Mouse (Mus musculus): ENCODE measurements around the gene Sez6l2. TPM values are rescaled to one million over a fixed set of nuclear protein-coding genes. Genes with fewer than 3 reads are reported as not detected.

Sez6l2 gene
- polyA plus RNA-seq, 2 experiments, result 0.19 TPM; not detected in 1

- Histone ChIP-seq H3K4me1 (replicated peaks; ENCODE audit: control insufficient read depth in 2 of 2, insufficient read depth in 2 of 2, low read length in 1 of 2) (peaks cover 19 to 28% of the 10 kb centered on the region in 2 experiments), H3K4me2 (ENCODE audit: low read depth) (peak overlapping the region; percentile 75), H3K36me3 (replicated peaks; ENCODE audit: control insufficient read depth, insufficient read depth, low read depth) (peaks cover 5% of the 10 kb centered on the region), H3K9ac (replicated peaks) (0 out of 2 replicates have a peak overlapping the region, but pooled peaks have one; percentile 4), H3K9me3 (ENCODE audit: control insufficient read depth, low read length) (no peaks in the 10 kb centered on the region), H3K4me3 (ENCODE audit: insufficient read depth in 1 of 2, low read depth in 2 of 2, low read length in 2 of 2) (no peak overlapping the region), H3K27ac (no peak overlapping the region), H3K27me3 (ENCODE audit: control insufficient read depth, insufficient read depth, low read length) (no peaks in the 10 kb centered on the region)
- DNase-seq (ENCODE audit: low read depth in 3 of 3, low spot score in 3 of 3), result no peak
- 81% methylated on average over 6 of the region's 6 CpGs for WGBS (ENCODE audit: insufficient replicate concordance)
- TF ChIP-seq CTCF (IDR thresholded peaks at IDR 0.05; ENCODE audit: low read depth) (no peak), EP300 (IDR thresholded peaks at IDR 0.05; ENCODE audit: low read depth) (no peak)
- ATAC-seq (ENCODE audit: insufficient read depth), result no peak
Observed at GRCm38 (mm10) chr7:127013385-127013784, 63.0 kb downstream of the Sez6l2 start.

DNA sequence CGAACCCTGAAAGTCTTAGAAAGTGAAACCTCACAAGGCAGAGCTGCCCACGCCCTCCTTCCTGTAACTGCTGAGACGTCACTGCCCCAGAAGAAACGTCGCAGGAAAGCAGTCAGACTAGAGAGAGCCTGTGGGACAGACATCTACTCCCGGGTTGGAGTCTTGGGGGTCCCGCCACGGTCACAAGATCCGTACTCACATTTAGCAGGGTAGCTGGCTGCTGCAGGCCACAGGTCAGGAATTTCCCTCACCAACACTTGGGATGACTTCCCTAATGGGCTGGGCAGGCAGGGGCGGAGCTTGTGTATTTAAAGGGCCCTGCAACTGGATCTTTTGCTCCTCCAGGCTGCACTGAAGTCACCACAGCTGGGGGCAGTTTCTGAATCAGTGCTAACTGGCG is 64.0 kb downstream of the Sez6l2 start, which contains the start of gene Mvp:
Gene Mvp (minus strand): TSS at position 302 of the 400 bp plus-strand sequence.
- ATAC-seq (ENCODE audit: insufficient read depth) (no peak), DNase-seq (ENCODE audit: low read depth in 3 of 3, low spot score in 3 of 3) (peak in 2 of 3 experiments; percentile 37 to 53)
- H3K36me3 ChIP-seq (replicated peaks; ENCODE audit: control insufficient read depth, insufficient read depth, low read depth), result peaks cover 5% of the 10 kb centered on the region
- TF ChIP-seq CTCF (IDR thresholded peaks at IDR 0.05; ENCODE audit: low read depth) (no peak), EP300 (IDR thresholded peaks at IDR 0.05; ENCODE audit: low read depth) (no peak)
- peak within 1 kb of the TSS; percentile 69 to 80 for H3K4me3 ChIP-seq (ENCODE audit: insufficient read depth in 1 of 2, low read depth in 2 of 2, low read length in 2 of 2)
- no peaks in the 10 kb centered on the region for H3K27me3 ChIP-seq (ENCODE audit: control insufficient read depth, insufficient read depth, low read length)
- peak within 1 kb of the TSS; percentile 98 for H3K4me2 ChIP-seq (ENCODE audit: low read depth)
- H3K27ac ChIP-seq, result peak within 1 kb of the TSS; percentile 48
- WGBS (ENCODE audit: insufficient replicate concordance), result 19% methylated on average over 11 of the region's 11 CpGs
- peaks cover 9 to 19% of the 10 kb centered on the region in 2 experiments for H3K4me1 ChIP-seq (replicated peaks; ENCODE audit: control insufficient read depth in 2 of 2, insufficient read depth in 2 of 2, low read length in 1 of 2)
- no peaks in the 10 kb centered on the region for H3K9me3 ChIP-seq (ENCODE audit: control insufficient read depth, low read length)
- H3K9ac ChIP-seq (replicated peaks), result peak within 1 kb of the TSS; percentile 48

DNA sequence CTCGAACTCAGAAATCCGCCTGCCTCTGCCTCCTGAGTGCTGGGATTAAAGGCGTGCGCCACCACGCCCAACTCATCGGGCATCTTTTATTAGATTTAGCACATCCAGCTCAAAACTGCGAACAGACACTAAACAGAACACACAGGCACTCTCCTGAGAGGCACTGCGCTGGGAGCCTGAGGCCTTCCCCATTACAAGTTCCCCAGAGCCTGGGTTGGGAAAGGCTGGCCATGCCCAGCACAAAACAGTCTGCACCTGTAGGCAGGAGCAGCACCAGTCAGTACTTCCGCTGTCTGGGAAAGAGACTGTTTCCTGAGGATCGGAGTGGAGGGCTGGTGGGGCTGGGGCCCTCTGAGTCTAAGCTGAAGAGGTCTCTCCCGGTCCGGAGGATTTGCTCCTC is 64.6 kb downstream of the Sez6l2 start:
- TF ChIP-seq EP300 (IDR thresholded peaks at IDR 0.05; ENCODE audit: low read depth) (no peak), CTCF (IDR thresholded peaks at IDR 0.05; ENCODE audit: low read depth) (no peak)
- Histone ChIP-seq H3K9ac (replicated peaks) (no peak overlapping the region), H3K36me3 (replicated peaks; ENCODE audit: control insufficient read depth, insufficient read depth, low read depth) (peaks cover 5% of the 10 kb centered on the region), H3K4me1 (replicated peaks; ENCODE audit: control insufficient read depth in 2 of 2, insufficient read depth in 2 of 2, low read length in 1 of 2) (peaks cover 5 to 14% of the 10 kb centered on the region in 2 experiments; a peak in 3 of 4 replicates), H3K27me3 (ENCODE audit: control insufficient read depth, insufficient read depth, low read length) (no peaks in the 10 kb centered on the region), H3K4me2 (ENCODE audit: low read depth) (peak overlapping the region; percentile 75), H3K4me3 (ENCODE audit: insufficient read depth in 1 of 2, low read depth in 2 of 2, low read length in 2 of 2) (no peak overlapping the region), H3K27ac (no peak overlapping the region), H3K9me3 (ENCODE audit: control insufficient read depth, low read length) (no peaks in the 10 kb centered on the region)
- no peak for DNase-seq (ENCODE audit: low read depth in 3 of 3, low spot score in 3 of 3)
- WGBS (ENCODE audit: insufficient replicate concordance), result 86% methylated on average over 12 of the region's 12 CpGs
- ATAC-seq (ENCODE audit: insufficient read depth), result no peak

GRCm38 (mm10) chr7:127016081-127016480 is 65.7 kb downstream of the Sez6l2 start:
- no peaks in the 10 kb centered on the region for H3K9me3 ChIP-seq (ENCODE audit: control insufficient read depth, low read length)
- DNase-seq (ENCODE audit: low read depth in 3 of 3, low spot score in 3 of 3) (peak; percentile 56 to 65 (median 62)), ATAC-seq (ENCODE audit: insufficient read depth) (peak; percentile 47)
- peak overlapping the region; percentile 98 for H3K4me2 ChIP-seq (ENCODE audit: low read depth)
- TF ChIP-seq EP300 (IDR thresholded peaks at IDR 0.05; ENCODE audit: low read depth), result no peak
- no peak for TF ChIP-seq CTCF (IDR thresholded peaks at IDR 0.05; ENCODE audit: low read depth)
- H3K4me1 ChIP-seq (replicated peaks; ENCODE audit: control insufficient read depth in 2 of 2, insufficient read depth in 2 of 2, low read length in 1 of 2), result peaks cover 5 to 14% of the 10 kb centered on the region in 2 experiments; a peak in 3 of 4 replicates
- peak overlapping the region; percentile 83 for H3K9ac ChIP-seq (replicated peaks)
- peak overlapping the region; percentile 79 for H3K27ac ChIP-seq
- H3K4me3 ChIP-seq (ENCODE audit: insufficient read depth in 1 of 2, low read depth in 2 of 2, low read length in 2 of 2), result peak overlapping the region; percentile 80 to 93
- H3K27me3 ChIP-seq (ENCODE audit: control insufficient read depth, insufficient read depth, low read length), result no peaks in the 10 kb centered on the region
- H3K36me3 ChIP-seq (replicated peaks; ENCODE audit: control insufficient read depth, insufficient read depth, low read depth), result peaks cover 5% of the 10 kb centered on the region
- 3% methylated on average over 10 of the region's 10 CpGs for WGBS (ENCODE audit: insufficient replicate concordance)

DNA sequence TGATC is 65.9 kb downstream of the Sez6l2 start, which contains the start of gene Pagr1b:
Gene Pagr1b (minus strand): TSS at position 4 of the 5 bp plus-strand sequence.
- Histone ChIP-seq H3K9ac (replicated peaks) (peak within 1 kb of the TSS; percentile 83), H3K9me3 (ENCODE audit: control insufficient read depth, low read length) (no peaks in the 10 kb centered on the region), H3K27ac (peak within 1 kb of the TSS; percentile 79), H3K36me3 (replicated peaks; ENCODE audit: control insufficient read depth, insufficient read depth, low read depth) (peaks cover 5% of the 10 kb centered on the region), H3K4me2 (ENCODE audit: low read depth) (peak within 1 kb of the TSS; percentile 98), H3K4me3 (ENCODE audit: insufficient read depth in 1 of 2, low read depth in 2 of 2, low read length in 2 of 2) (peak within 1 kb of the TSS; percentile 80 to 93), H3K4me1 (replicated peaks; ENCODE audit: control insufficient read depth in 2 of 2, insufficient read depth in 2 of 2, low read length in 1 of 2) (peaks cover 5 to 15% of the 10 kb centered on the region in 2 experiments; a peak in 3 of 4 replicates), H3K27me3 (ENCODE audit: control insufficient read depth, insufficient read depth, low read length) (no peaks in the 10 kb centered on the region)
- ATAC-seq (ENCODE audit: insufficient read depth), result no peak
- no peak for DNase-seq (ENCODE audit: low read depth in 3 of 3, low spot score in 3 of 3)
- TF ChIP-seq EP300 (IDR thresholded peaks at IDR 0.05; ENCODE audit: low read depth) (no peak), CTCF (IDR thresholded peaks at IDR 0.05; ENCODE audit: low read depth) (no peak)

Data from liver, embryonic 14.5 days (tissue).